Mouse (Mus musculus): ENCODE measurements around the gene Arhgap19. TPM values are rescaled to one million over a fixed set of nuclear protein-coding genes. Genes with fewer than 3 reads are reported as not detected.
A peak's percentile ranks its signal among the peaks of the same experiment; 100 is the strongest.

The Arhgap19 gene
- total RNA-seq, 1 experiment from 2014 or later: 26.8 TPM

DNA sequence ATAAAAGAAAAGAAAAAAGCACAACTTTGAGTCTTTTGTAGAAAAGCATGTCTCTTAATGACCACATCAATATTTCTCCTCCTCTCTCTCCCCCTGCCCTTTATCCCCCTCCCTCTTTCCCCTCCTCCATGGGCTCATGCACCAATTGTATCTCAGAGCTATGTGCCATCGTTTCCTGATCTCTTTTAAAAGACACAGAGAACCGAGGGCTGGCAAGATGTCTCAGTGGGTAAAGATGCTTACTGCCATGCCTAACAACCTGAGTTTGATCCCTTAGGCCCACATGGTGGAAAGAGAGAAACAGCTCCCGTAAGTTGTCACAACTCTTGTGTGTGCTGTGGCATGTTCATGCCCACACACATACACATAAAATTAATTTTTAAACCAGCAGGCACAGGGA is 34.9 kb upstream of the Arhgap19 start:
- ATAC-seq (replicated peaks in 1 of 2; ENCODE audit: insufficient read depth in 1 of 2, low FRiP score in 2 of 2, low TSS enrichment in 1 of 2, low read depth in 1 of 2, poor library complexity in 2 of 2, severe bottlenecking in 2 of 2): no peak

DNA sequence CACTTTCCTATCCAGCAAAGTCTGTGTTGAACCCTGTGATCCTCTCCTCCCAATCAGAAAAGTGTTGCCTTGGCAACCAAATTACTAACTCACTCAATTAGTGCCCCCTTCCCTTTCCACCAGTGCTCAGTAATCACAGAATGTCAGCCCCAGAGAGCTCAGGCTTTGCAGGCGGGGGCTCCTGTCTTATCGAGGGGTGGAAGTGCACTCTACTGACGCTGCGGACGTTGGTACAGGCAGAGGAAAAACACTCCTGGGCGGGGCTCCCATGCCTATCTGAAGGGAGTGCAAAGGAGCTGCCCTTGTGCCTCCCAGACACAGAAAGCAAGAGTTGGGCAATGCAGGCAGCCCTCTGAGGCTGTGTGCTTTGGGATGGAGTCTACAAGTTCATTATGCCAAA is 34.0 kb upstream of the Arhgap19 start:
- ATAC-seq (replicated peaks in 1 of 2; ENCODE audit: insufficient read depth in 1 of 2, low FRiP score in 2 of 2, low TSS enrichment in 1 of 2, low read depth in 1 of 2, poor library complexity in 2 of 2, severe bottlenecking in 2 of 2): peak; percentile 12 to 69; a peak in 3 of 4 replicates

DNA sequence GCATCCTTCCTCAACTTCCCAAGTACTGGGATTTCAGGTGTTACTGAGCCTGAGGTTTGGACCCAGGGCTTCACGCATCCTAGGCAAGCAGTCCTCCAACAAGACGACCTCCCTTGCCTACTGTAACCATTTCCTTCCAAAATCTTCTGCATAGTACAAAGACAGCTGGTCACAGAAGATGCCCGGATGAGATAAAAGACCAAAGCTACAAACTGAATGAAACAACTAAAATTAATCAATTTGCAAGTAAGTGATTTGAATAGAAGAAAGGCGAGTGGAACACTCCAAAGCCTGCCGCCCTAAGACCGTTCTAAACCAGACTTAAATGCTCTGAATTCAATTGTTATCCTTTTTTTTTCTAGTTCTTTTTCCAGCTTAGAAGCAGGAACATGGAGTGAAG is 33.6 kb upstream of the Arhgap19 start:
- no peak for ATAC-seq (replicated peaks in 1 of 2; ENCODE audit: insufficient read depth in 1 of 2, low FRiP score in 2 of 2, low TSS enrichment in 1 of 2, low read depth in 1 of 2, poor library complexity in 2 of 2, severe bottlenecking in 2 of 2)

DNA sequence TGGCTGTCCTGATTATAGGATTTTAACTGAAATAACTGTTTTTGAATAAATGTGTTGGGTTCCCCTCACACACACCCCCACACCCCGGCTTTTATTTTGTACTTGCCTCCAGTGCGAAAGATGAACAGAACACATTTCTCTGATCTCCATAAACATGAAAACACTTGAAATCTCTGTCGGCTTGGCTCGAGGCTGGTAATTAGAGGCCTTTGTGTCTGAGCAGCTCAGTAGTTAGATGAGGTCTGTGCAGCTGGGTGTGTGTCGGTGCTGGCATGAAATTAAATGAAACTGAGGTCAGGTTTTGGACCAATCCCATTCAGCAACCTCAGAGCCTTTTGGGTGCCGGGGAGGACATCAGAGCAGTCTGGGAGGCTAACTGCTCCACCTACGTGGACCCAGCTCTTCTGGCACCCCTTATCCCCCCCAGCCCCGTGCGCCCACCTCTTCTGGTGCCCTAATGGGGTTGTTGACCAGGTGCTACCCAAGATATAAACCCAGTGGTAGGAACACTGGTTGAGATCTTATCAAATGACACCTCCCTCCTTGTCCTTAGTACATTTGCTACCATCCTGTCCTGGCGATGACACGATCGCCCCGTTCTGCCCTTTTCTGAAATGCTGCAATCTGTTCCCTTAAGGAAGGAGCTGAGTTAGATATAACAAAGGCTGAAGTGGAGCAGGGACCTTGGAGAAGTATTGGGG is 30.8 kb upstream of the Arhgap19 start:
- no peak for ATAC-seq (replicated peaks in 1 of 2; ENCODE audit: insufficient read depth in 1 of 2, low FRiP score in 2 of 2, low TSS enrichment in 1 of 2, low read depth in 1 of 2, poor library complexity in 2 of 2, severe bottlenecking in 2 of 2)

DNA sequence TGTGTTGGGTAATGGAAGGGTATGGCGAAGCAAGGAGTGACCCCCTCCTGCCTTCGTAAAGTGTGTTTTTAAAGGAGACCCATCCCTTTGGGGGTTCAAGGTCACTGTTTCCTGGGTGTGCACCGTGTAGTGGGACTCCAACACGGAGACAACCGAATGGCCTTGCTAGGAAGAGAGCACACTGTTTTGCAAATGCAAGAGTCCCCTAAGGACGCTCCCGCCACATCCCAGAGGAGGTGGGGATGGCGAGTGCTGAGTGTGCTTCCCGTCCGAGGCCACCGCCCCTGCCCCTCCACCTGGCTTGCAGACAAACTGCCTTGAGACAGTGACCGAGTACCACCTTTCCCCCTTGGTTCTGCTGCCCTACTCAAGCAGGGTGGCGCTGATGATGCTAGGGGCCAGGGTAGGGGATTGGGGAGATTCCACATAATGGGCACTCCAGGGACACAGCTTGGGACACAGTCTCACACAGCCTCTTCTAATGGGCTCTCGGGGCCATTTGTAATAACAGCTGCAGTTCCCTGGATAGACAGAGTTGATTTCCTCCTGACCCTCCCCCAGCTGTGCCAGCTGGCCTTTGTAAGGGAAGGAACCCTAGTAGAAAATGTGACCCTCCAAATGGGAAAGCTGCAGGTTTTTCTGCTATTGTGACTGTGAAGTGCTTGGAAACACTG is 30.0 kb upstream of the Arhgap19 start:
- no peak for ATAC-seq (replicated peaks in 1 of 2; ENCODE audit: insufficient read depth in 1 of 2, low FRiP score in 2 of 2, low TSS enrichment in 1 of 2, low read depth in 1 of 2, poor library complexity in 2 of 2, severe bottlenecking in 2 of 2)

DNA sequence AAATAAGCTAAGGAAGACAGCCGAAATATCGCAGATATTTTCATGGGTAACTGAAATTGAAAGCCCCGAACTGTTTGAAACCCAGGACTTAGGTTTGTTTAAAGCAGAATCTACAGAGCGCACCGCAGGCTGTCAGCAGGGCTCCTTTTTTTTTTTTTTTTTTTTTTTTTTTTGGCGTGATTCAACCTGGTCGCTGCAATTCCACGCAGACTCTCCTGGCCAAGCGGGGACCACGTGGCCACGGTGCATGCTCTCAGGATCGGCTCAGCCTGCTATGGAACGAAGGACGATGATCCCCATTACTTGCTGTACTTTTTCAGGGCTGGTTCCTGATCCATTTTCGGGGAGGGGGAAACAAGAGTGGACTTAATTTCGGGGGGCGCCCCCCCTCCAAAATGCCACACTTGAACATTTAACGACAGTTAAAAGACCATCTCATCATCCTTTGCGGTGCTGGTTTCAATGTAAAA is 29.3 kb upstream of the Arhgap19 start:
- ATAC-seq (replicated peaks in 1 of 2; ENCODE audit: insufficient read depth in 1 of 2, low FRiP score in 2 of 2, low TSS enrichment in 1 of 2, low read depth in 1 of 2, poor library complexity in 2 of 2, severe bottlenecking in 2 of 2): no peak

DNA sequence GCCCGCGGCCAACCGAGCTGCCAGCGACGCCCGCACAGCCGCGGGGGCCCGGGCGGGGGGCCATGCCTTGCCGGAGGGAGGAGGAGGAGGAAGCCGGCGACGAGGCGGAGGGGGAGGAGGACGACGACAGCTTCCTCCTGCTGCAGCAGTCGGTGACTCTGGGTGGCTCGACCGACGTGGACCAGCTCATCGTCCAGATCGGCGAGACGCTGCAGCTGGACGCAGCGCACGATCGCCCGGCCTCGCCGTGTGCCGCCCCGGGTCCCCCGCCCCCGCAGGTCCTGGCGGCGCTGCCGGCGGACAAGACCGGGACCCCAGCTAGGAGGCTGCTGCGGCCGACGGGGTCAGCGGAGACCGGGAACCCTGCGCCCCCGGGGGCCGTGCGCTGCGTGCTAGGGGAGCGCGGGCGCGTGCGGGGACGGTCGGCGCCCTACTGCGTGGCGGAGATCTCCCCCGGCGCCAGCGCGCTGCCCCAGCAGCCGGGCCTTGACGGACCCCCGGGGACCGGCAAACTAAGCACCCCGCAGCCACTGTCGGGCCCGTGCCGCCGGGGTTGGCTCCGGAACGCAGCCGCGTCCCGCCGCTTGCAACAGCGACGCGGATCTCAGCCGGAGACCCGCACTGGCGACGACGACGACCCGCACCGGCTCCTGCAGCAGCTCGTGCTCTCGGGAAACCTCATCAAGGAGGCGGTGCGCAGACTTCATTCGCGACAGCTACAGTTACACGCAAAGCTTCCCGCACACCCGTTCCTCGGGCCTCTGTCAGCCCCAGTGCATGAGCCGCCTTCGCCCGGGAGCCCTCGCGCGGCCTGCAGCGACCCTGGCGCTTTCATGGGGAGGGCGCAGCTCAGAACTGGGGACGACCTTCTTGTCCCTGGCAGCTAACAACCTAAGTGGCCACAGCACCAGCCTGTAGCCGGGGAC is 28.5 kb upstream of the Arhgap19 start:
- peak; percentile 38 to 59; a peak in 3 of 4 replicates for ATAC-seq (replicated peaks in 1 of 2; ENCODE audit: insufficient read depth in 1 of 2, low FRiP score in 2 of 2, low TSS enrichment in 1 of 2, low read depth in 1 of 2, poor library complexity in 2 of 2, severe bottlenecking in 2 of 2)

DNA sequence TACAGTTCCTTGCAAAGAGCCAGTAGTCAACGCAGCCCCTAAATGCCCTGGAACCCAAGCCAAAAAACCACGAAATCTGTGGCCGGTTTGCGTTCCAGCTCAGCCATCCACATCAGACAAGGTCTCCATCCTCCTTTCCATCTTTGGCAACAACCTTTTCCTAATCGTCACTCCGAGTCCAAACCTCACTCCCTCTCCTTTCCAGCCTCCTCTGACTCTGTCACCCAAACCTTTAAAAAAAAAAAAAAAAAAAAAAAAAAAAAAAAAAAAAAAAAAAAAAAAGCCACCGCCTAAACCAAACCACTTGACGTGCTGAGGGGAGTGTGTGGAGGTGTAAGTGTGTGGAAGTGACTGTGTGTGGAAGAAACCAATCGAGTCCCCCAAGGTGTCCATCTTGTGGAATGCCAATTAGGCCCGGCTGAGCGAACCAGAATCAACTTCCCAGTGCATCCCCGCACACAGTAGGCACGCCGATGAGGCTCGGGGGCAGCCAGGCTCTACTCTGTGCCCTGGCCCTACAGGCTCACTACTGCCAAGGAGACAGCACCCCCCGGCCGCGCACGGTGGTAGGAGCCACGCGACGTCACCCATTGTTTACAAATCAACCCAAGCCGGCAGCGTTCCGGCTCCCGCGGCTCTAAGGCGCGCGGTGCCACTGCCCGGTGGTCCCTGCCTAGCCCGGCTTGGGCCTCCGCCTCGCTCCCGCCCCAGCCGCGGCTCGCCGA is 27.7 kb upstream of the Arhgap19 start, which contains the start of gene Frat1:
Frat1 (plus strand) TSS at position 590 of the 725 bp plus-strand sequence.
- ATAC-seq (replicated peaks in 1 of 2; ENCODE audit: insufficient read depth in 1 of 2, low FRiP score in 2 of 2, low TSS enrichment in 1 of 2, low read depth in 1 of 2, poor library complexity in 2 of 2, severe bottlenecking in 2 of 2): peak; percentile 83

DNA sequence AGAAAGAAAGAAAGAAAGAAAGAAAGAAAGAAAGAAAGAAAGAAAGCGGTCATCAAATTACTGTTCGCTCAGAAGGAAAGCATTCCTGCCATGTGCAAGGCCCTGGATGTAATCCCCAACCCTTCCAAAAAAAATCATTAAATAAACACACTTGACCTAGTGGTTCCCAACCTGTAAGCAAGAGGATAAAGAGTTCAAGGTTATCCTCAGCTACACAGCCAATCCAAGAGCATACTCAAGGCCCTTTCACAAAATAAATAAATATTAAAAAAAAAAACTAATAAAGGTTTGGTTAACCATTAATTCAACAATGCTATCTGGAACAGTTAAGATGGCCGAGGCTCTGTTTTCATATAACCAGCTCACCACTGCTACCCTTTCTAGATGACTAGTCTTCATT is 27.1 kb upstream of the Arhgap19 start:
- ATAC-seq (replicated peaks in 1 of 2; ENCODE audit: insufficient read depth in 1 of 2, low FRiP score in 2 of 2, low TSS enrichment in 1 of 2, low read depth in 1 of 2, poor library complexity in 2 of 2, severe bottlenecking in 2 of 2): no peak

DNA sequence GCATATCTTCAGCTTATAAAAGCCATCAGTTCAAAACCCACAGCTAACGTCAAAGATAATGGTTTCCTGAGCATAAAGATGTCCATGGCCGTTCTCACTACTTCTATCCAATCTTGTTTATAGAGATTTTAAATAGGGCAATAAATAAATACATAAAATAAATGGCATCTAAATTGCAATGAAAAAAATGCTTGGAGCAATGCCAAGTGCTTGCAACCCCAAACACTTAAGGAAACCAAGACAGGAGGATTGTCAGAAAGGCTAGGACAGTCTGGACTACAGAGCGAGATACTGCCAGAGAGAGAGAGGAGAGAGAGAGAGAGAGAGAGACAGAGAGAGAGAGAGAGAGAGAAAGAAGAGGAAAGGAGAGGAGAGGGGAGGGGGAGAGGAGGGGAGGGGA is 24.7 kb upstream of the Arhgap19 start:
- ATAC-seq (replicated peaks in 1 of 2; ENCODE audit: insufficient read depth in 1 of 2, low FRiP score in 2 of 2, low TSS enrichment in 1 of 2, low read depth in 1 of 2, poor library complexity in 2 of 2, severe bottlenecking in 2 of 2): no peak

DNA sequence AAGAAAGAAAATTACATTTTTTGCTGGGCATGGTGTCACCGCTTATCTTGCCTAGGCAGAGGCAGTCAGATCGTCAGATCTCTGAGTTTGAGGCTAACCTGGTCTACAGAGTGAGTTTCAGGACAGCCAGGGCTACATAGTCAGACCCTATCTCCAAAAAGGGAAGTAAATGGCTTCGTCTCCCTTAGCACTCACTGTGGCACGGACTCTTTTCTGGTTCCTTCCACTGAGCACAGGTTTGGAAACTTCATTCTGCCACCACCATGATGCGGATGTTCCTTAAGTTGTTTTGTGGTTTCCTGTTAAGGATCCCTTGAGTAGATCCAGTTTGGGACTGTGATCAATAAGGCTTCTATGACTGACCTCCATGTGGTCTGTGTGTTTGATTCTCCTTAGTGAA is 23.1 kb upstream of the Arhgap19 start:
- peak; percentile 34 to 38; a peak in 2 of 4 replicates for ATAC-seq (replicated peaks in 1 of 2; ENCODE audit: insufficient read depth in 1 of 2, low FRiP score in 2 of 2, low TSS enrichment in 1 of 2, low read depth in 1 of 2, poor library complexity in 2 of 2, severe bottlenecking in 2 of 2)

DNA sequence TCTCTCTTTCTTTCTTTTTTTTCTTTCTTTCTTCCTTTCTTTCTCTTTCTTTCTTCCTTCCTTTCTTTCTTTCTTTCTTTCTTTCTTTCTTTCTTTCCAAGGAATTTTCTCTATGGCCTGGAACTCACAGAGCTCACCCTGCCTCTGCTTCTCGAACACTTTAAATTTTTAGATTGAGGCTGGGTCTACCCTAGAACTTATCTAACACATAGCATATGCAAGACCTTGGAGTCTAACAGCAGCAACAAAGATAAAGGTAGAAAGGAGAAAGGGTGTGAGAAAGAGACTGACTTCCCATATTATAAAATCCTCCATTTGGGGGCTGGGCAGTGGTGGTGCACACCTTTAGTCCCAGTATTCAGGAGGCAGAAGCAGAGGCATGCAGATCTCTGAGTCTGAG is 20.7 kb upstream of the Arhgap19 start:
- no peak for ATAC-seq (replicated peaks in 1 of 2; ENCODE audit: insufficient read depth in 1 of 2, low FRiP score in 2 of 2, low TSS enrichment in 1 of 2, low read depth in 1 of 2, poor library complexity in 2 of 2, severe bottlenecking in 2 of 2)

DNA sequence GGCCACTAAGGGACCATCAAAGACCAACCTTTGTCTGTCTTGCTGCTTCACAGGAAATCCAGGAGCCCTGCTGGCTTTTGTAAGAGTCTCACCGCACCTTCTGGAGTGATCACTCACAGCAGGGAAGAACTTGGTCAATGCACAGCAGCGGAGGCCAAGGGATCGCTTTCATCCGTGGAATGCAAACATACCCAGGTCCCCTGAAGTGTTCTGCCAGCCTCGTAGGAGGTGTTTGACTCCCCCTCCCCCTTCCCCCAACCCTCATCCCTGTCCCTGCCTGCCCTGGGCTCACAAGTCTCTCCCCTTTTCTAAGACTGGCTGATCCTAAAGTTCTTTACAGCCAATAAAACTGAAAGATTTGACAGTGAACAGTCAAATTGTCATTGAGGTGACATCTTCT is 19.6 kb upstream of the Arhgap19 start:
- ATAC-seq (replicated peaks in 1 of 2; ENCODE audit: insufficient read depth in 1 of 2, low FRiP score in 2 of 2, low TSS enrichment in 1 of 2, low read depth in 1 of 2, poor library complexity in 2 of 2, severe bottlenecking in 2 of 2): no peak

DNA sequence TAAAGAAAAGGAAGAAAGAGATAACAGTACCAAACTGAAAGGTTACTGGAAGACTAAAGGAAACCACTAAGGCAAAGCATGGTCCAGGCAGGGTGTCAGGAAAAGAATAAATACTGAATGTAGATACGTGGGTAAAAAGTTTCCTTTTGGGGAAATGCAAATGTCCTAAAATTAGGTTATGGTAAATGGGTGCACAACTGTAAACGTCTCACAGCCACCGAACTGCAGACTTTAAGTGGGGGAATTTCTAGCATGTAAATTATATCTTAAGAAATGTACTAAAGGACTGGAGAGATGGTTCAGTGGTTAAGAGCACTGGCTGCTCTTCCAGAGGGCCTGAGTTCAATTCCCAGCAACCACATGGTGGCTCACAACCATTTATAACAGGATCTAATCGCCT is 16.9 kb upstream of the Arhgap19 start:
- ATAC-seq (replicated peaks in 1 of 2; ENCODE audit: insufficient read depth in 1 of 2, low FRiP score in 2 of 2, low TSS enrichment in 1 of 2, low read depth in 1 of 2, poor library complexity in 2 of 2, severe bottlenecking in 2 of 2): no peak

DNA sequence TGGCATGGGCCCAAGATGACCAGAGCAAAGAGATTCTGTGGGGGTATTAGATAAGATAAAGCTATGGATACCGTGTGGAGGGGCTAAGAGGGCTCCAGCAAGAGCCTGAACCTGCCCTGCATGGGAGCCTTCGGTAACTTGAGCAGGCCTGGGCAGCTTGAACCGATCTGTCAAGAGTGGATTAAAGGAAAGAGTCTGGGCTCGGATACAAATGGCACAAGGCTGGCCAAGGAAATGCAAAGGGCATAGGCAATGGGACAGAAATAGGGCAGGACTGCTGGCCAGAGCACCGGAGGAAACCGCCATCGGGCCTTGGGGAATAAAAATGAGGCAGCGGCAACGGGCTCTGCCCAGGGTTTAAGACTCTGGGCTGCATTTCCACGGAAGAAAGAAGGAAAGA is 15.5 kb upstream of the Arhgap19 start:
- no peak for ATAC-seq (replicated peaks in 1 of 2; ENCODE audit: insufficient read depth in 1 of 2, low FRiP score in 2 of 2, low TSS enrichment in 1 of 2, low read depth in 1 of 2, poor library complexity in 2 of 2, severe bottlenecking in 2 of 2)

DNA sequence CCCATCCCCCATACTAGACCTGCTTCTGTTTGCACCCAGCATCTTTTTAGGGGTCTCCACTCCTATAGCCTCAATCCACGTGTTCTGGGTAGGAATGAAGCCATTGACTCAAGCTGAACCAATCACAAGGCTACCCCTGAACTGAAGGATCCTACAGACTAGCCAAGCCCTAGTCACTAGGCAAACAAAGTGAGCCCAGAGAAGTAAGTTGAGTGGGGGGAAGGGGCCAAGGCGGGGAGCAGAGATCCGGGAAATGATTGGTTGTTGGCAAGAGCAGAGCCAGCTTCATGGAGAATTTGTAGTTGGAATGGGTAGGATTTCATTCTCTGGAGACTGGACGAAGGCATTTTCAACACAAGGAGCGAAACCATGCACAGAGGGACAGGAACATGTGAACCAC is 15.1 kb upstream of the Arhgap19 start:
- ATAC-seq (replicated peaks in 1 of 2; ENCODE audit: insufficient read depth in 1 of 2, low FRiP score in 2 of 2, low TSS enrichment in 1 of 2, low read depth in 1 of 2, poor library complexity in 2 of 2, severe bottlenecking in 2 of 2): no peak

DNA sequence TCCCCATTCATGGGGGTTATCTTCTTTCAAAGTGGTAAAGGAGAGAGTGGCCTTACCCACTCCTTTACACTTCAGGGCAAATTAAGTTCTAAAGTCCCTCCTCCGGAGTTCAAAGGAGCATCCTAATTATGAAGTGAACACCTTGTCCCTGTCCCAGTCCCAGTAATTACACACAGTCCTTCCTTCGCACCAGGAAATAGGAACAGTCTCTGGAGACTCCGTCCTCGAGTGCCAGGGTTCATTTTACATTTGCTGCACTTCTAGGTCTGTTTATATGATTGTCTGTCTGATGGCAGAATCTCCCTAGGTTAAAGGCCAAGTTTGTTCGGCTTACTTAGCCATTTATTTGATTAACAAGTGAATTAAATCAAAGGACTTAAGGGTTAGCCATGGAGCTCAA is 14.6 kb upstream of the Arhgap19 start:
- ATAC-seq (replicated peaks in 1 of 2; ENCODE audit: insufficient read depth in 1 of 2, low FRiP score in 2 of 2, low TSS enrichment in 1 of 2, low read depth in 1 of 2, poor library complexity in 2 of 2, severe bottlenecking in 2 of 2): no peak

Measured in hematopoietic stem cell, adult 5-6 weeks (primary cell).